Mouse (Mus musculus) liver, adult (tissue): ENCODE measurements at regions not wholly inside any gene's neighbourhood (a gene's known extent, or its start where the extent isn't known, plus 50 kb on each side); places are given as distances from the start of the nearest gene placed in this dataset.

Experiments
- GATA4 ChIP-seq: IDR thresholded peaks from 2 replicates; pipeline ENCODE4 v1.6.1; 2014; ENCODE audit warnings: mild to moderate bottlenecking, low read length; ENCODE audit not compliant: insufficient replicate concordance

- no peak for TF ChIP-seq GATA4
These were observed 94.7 kb upstream of the Runx3 start for GRCm38 (mm10) chr4:135025802-135026201.

GRCm38 (mm10) chr4:135027136-135027535, 93.3 kb upstream of the Runx3 start:
- no peak for TF ChIP-seq GATA4

DNA sequence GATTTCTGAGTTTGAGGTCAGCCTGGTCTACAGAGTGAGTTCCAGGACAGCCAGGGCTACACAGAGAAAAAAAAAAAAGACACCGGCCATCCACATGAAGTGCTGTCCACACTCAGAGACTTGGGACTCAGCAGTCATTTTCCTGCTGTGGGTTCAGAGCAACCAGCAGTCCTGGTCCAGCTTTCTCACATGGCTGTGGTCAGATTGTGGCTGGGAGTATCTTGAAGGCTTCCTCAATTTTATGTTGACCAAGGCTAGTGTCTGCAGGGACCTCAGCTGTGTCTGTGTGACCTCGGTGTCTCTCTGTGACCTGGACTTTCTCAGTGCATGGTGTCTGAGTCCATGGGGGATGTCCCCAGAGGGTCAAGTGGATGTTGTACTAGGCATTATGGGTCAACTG, 90.7 kb upstream of the Runx3 start:
- no peak for TF ChIP-seq GATA4

GRCm38 (mm10) chr4:135032461-135032860, 88.0 kb upstream of the Runx3 start:
- TF ChIP-seq GATA4, result no peak

GRCm38 (mm10) chr4:135033302-135033701, 87.2 kb upstream of the Runx3 start:
- no peak for TF ChIP-seq GATA4

DNA sequence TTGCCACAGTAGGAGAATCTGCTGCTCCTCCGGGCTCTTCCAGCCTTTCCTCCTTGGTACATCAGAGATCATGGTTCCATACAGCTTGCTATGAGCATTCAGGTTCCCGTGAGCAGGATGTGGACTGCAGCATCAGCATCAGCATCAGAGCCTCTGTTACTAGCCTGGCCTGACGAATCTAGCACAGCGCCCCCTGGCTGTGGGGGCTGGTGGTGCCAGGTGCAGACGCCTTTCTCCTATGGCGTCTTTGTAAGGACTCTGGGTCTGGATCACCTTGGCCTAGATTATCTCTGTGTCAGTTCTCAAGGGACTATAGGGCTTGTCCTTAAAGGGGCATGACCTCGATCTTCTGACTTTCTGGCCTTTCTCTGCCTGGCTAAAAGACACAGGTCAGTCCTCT, 86.0 kb upstream of the Runx3 start:
- no peak for TF ChIP-seq GATA4

DNA sequence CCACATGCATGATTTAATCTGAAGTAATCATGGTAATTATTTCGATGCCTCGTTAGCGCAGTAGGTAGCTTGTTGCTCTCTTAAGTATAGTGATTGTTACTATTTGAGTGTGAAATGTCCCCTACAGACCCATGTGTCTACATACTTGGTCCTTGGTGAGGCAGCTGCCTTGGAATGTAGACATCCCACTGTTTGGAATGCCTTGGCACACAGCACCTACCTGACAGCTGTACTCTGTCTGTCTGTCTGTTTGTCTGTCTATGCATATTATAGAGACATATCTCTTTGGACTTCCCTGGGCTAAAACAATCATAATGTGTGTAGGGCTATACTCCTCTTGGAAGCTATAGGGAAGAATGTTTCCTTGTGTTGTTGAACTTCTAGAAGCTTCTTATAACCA, 83.7 kb upstream of the Runx3 start:
- TF ChIP-seq GATA4, result no peak

GRCm38 (mm10) chr4:135039234-135039633, 81.2 kb upstream of the Runx3 start:
- no peak for TF ChIP-seq GATA4

GRCm38 (mm10) chr4:135041921-135042320, 78.5 kb upstream of the Runx3 start:
- no peak for TF ChIP-seq GATA4

- no peak for TF ChIP-seq GATA4
These were observed 78.0 kb upstream of the Runx3 start for GRCm38 (mm10) chr4:135042501-135042900.

DNA sequence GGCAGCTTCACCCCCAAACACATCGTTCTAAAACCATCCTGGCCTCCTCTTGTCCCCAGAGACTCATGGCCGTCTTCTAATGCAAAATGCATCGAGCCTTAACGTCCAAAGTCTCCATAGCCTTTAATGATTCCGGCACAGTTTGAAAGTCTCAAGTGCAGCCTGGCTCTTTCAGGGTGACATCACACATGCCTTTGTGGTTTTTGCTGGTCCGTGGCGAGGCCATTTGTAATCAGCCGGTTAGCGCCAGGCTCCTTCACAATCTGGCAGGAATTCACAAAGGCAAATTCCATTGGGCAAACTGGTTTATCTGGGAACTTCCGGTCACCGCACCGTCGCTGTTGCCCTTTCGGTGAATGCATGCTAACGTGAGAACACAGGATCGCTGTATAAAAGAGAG, 75.4 kb upstream of the Runx3 start:
- no peak for TF ChIP-seq GATA4

GRCm38 (mm10) chr4:135046619-135047018, 73.8 kb upstream of the Runx3 start:
- TF ChIP-seq GATA4, result no peak

DNA sequence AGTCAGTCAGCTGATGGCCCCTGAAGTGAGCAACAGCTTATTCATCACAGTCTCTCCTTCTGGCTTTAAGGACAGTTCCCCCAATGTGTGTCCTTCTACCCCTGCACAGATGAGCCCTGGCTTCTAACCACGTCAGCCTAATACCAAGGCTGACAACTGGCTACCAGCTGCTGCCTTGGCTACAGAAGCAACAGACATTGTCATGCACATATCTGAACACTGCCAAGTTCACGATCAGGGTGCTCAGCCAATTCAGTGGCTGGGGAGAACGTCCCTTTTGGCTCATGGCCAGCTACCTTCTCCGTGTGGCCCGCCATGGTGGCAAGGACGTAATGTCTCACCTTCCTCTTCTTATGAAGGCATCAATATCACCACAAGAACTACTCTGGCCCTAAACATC, 73.2 kb upstream of the Runx3 start:
- no peak for TF ChIP-seq GATA4

DNA sequence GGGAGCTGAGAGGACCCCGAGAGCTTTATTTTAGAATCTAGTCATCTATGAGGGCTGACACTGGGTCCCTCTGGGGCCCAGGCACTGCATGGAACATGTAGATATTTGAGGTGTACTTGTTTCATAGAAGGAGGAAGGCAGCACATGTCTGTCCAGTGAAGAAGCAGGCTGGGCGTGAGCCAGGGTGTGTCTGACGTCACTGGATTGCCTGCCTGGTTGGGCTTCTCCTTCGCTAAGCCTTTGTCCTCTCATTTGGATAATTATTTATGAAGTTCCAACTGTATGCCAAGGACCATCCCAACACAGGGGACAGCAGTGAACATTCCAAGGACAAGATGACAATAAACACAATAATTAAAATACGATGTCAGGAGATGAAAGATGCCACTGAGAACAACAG, 72.7 kb upstream of the Runx3 start:
- no peak for TF ChIP-seq GATA4

DNA sequence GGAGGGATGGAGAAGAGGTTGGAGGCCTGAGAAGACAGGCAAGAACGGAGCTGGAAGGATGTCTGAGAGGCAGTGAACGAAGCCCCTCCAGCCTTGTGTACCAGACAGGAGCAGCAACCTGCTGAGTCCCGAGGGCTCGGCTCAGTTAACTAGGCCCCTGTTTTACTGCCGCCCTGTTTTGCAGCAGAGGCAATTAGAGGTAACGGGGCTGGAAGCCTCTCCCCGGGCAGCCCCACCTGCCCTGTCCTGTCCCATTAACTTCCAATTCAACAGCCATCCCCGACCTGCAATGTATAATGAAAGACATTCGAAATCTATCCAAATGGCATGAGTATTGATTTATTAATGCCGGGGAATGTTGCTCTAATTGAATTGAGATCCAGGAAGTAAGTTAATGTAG, 70.5 kb upstream of the Runx3 start:
- TF ChIP-seq GATA4, result no peak

GRCm38 (mm10) chr4:135051466-135051865, 69.0 kb upstream of the Runx3 start:
- TF ChIP-seq GATA4, result no peak

DNA sequence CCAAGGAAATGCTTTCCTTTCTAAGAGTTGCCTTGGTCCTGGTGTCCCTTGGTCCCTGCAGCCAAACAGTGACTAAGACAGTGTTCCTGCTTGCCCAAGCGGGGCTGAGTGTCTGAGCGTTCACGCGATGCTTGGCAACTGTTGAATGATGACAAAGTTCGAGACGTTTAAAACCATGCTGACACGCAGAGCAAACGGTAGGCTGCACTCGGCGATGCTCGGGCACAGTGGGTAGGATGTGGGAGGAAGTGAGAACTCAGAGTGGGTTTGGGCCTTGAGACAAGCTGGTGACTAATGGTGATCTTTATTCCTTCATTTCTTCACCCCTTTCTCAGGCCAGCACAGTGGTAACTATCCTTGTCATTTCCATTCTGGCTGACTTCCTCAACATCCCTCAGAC, 66.9 kb upstream of the Runx3 start:
- no peak for TF ChIP-seq GATA4

GRCm38 (mm10) chr4:135054353-135054752, 66.1 kb upstream of the Runx3 start:
- no peak for TF ChIP-seq GATA4
